Mouse (Mus musculus): ENCODE measurements at regions not wholly inside any gene's neighbourhood (a gene's known extent, or its start where the extent isn't known, plus 50 kb on each side); places are given as distances from the start of the nearest gene placed in this dataset.
"Not testable (repeated sequence)": the region's sequence is repeated elsewhere in the genome, so short reads cannot be mapped to it uniquely, and the experiment has no call there.

- not testable (repeated sequence) for DNase-seq (ENCODE audit: low spot score in 2 of 2)
Observed at GRCm38 (mm10) chr5:109842186-109842978, 80.8 kb upstream of the Gm15446 start.

- not testable (repeated sequence) for DNase-seq (ENCODE audit: low spot score in 2 of 2)
Observed at GRCm38 (mm10) chr5:109844236-109844635, 79.0 kb upstream of the Gm15446 start.

GRCm38 (mm10) chr5:109844753-109845186 is 78.4 kb upstream of the Gm15446 start:
- DNase-seq (ENCODE audit: low spot score in 2 of 2) = no peak

GRCm38 (mm10) chr5:109851225-109851624 is 72.0 kb upstream of the Gm15446 start:
- DNase-seq (ENCODE audit: low spot score in 2 of 2) = not testable (repeated sequence)

GRCm38 (mm10) chr5:109860402-109860801 is 62.8 kb upstream of the Gm15446 start:
- no peak for DNase-seq (ENCODE audit: low spot score in 2 of 2)

GRCm38 (mm10) chr5:109864517-109864916 is 58.7 kb upstream of the Gm15446 start:
- DNase-seq (ENCODE audit: low spot score in 2 of 2) = not testable (repeated sequence)

GRCm38 (mm10) chr5:109865628-109866027 is 57.6 kb upstream of the Gm15446 start:
- DNase-seq (ENCODE audit: low spot score in 2 of 2) = no peak

- peak; percentile 85 to 88 for DNase-seq (ENCODE audit: low spot score in 2 of 2)
Observed at GRCm38 (mm10) chr5:109866337-109867126, 56.7 kb upstream of the Gm15446 start.

- DNase-seq (ENCODE audit: low spot score in 2 of 2) = not testable (repeated sequence)
Observed at GRCm38 (mm10) chr5:109867221-109867620, 56.0 kb upstream of the Gm15446 start.

Data from layer of hippocampus, adult 8-10 months (tissue).